ENCODE assay signal across 26 mouse cellular contexts in genomic region chr13:80920939-80921338, GRCm38 (mm10). TPM values are rescaled to one million over a fixed set of nuclear protein-coding genes. Genes with fewer than 3 reads are reported as not detected.
A peak's percentile ranks its signal among the peaks of the same experiment; 100 is the strongest.
DNase-seq lines count a peak whose midpoint lies in the region; ATAC-seq and TF ChIP-seq lines count a peak whose summit lies in the region.
"Had no signal": no experiment of that assay in that cellular context is flagged by ENCODE, and none has a peak within 500 bp of the region (broad histone marks: within the 10 kb centered on the region; RNA-seq: fewer than 3 reads in every experiment).

No protein-coding gene starts in this region.

- no peaks in the 10 kb centered on the region for H3K9me3 ChIP-seq in midbrain, postnatal 0 days (ENCODE audit: low read length)
- H3K9me3 ChIP-seq: embryonic facial prominence, embryonic 12.5 days; embryonic facial prominence, embryonic 15.5 days; hindbrain, embryonic 10.5 days; hindbrain, embryonic 13.5 days had no signal

- TF ChIP-seq CTCF in midbrain, postnatal 0 days (IDR thresholded peaks at IDR 0.05) = no peak

- H3K27ac ChIP-seq in midbrain, postnatal 0 days (ENCODE audit: low read depth, low read length) = no peak overlapping the region
- H3K27ac ChIP-seq: embryonic facial prominence, embryonic 12.5 days; embryonic facial prominence, embryonic 15.5 days; gastrocnemius, adult 2 months; hindbrain, embryonic 10.5 days; hindbrain, embryonic 13.5 days; hindbrain, postnatal 0 days had no signal

- ATAC-seq in granulocyte monocyte progenitor cell, adult 5-6 weeks (replicated peaks; ENCODE audit: poor library complexity, severe bottlenecking) = peak; percentile 61
- peak; percentile 73 for ATAC-seq in megakaryocyte progenitor cell, adult 5-6 weeks (replicated peaks; ENCODE audit: poor library complexity)
- ATAC-seq in midbrain, postnatal 0 days (ENCODE audit: low FRiP score) = no peak
- ATAC-seq: forebrain, embryonic 14.5 days; forebrain, postnatal 0 days; hindbrain, postnatal 0 days; inflammation-experienced regulatory T-cells, adult 6 months; Patski had no signal

- no peak overlapping the region for H3K9ac ChIP-seq in midbrain, postnatal 0 days (replicated peaks; ENCODE audit: low read length, poor library complexity, severe bottlenecking)
- H3K9ac ChIP-seq: embryonic facial prominence, embryonic 12.5 days; embryonic facial prominence, embryonic 15.5 days; forebrain, postnatal 0 days; hindbrain, embryonic 13.5 days had no signal

- H3K27me3 ChIP-seq in midbrain, postnatal 0 days (ENCODE audit: insufficient read depth, low read length) = no peaks in the 10 kb centered on the region
- H3K27me3 ChIP-seq: CH12.LX; embryonic facial prominence, embryonic 12.5 days; embryonic facial prominence, embryonic 15.5 days; hindbrain, embryonic 13.5 days; Patski had no signal

- H3K36me3 ChIP-seq in midbrain, postnatal 0 days (ENCODE audit: insufficient read depth, low read length) = no peaks in the 10 kb centered on the region
- H3K36me3 ChIP-seq: embryonic facial prominence, embryonic 12.5 days; embryonic facial prominence, embryonic 15.5 days; hindbrain, embryonic 10.5 days; hindbrain, embryonic 13.5 days had no signal

- H3K4me3 ChIP-seq in midbrain, postnatal 0 days (ENCODE audit: low read depth, low read length) = no peak overlapping the region
- H3K4me3 ChIP-seq: embryonic facial prominence, embryonic 12.5 days; embryonic facial prominence, embryonic 15.5 days; gastrocnemius, adult 2 months; hindbrain, embryonic 10.5 days; hindbrain, embryonic 13.5 days had no signal

- peak; percentile 64 for DNase-seq in heart, adult 11 months
- DNase-seq in heart, adult 18-20 months = no peak
- DNase-seq in layer of hippocampus, adult 9-10 months (ENCODE audit: low spot score) = no peak
- DNase-seq in midbrain, postnatal 0 days (ENCODE audit: low spot score) = no peak
- no peak for DNase-seq in lung, postnatal 14 days
- DNase-seq: adrenal gland, postnatal 10 days; adrenal gland, postnatal 36 days; B cell, adult 2 months; cerebellum, adult 18-20 months; cerebellum, adult 9-10 months; cerebellum, postnatal 14 days; forebrain, postnatal 0 days; gastrocnemius, adult 2 months; gastrocnemius, postnatal 14 days had no signal

- WGBS in midbrain, postnatal 0 days = 89% methylated on average over 6 of the region's 6 CpGs

- H3K4me2 ChIP-seq in midbrain, postnatal 0 days (ENCODE audit: low read depth, low read length, poor library complexity, severe bottlenecking) = no peak overlapping the region
- H3K4me2 ChIP-seq: embryonic facial prominence, embryonic 12.5 days; embryonic facial prominence, embryonic 15.5 days; heart, embryonic 11.5 days; hindbrain, embryonic 13.5 days had no signal

- H3K4me1 ChIP-seq in midbrain, postnatal 0 days (ENCODE audit: insufficient read depth, low read length) = no peaks in the 10 kb centered on the region; the same call in 1 of the 2 replicates
- H3K4me1 ChIP-seq: embryonic facial prominence, embryonic 12.5 days; embryonic facial prominence, embryonic 15.5 days; hindbrain, embryonic 10.5 days; hindbrain, embryonic 13.5 days had no signal

RNA-seq across cellular contexts. Expression of gene Arrdc3, which starts 37.8 kb away (rescaled TPM):
- 10 to 100 TPM; 27.0 to 38.7 TPM for total RNA-seq in heart, adult 18-20 months (2021)
- total RNA-seq in granulocyte monocyte progenitor cell, adult 5-6 weeks (2014; fragmentation: Nextera tagmentation) = 11.3 and 32.6 TPM in 2 replicates
- 31.1 and 34.1 TPM in 2 replicates for total RNA-seq in granulocyte monocyte progenitor cell, adult 5-6 weeks (2017)
- total RNA-seq in megakaryocyte progenitor cell, adult 5-6 weeks (2015) = 17.5 and 28.3 TPM in 2 replicates
- total RNA-seq in megakaryocyte progenitor cell, adult 5-6 weeks (2017) = 30.9 and 44.2 TPM in 2 replicates
- total RNA-seq in midbrain, postnatal 0 days (2014; rRNA removed) = 74.3 and 82.0 TPM in 2 replicates
- 42.2 and 42.5 TPM in 2 replicates for polyA plus RNA-seq in midbrain, postnatal 0 days (2015; fragmentation: Nextera tagmentation; extraction: Ambion mirVana)
